Mouse (Mus musculus) heart, adult 2 months (tissue): ENCODE measurements around the gene Emc10. TPM values are rescaled to one million over a fixed set of nuclear protein-coding genes. Genes with fewer than 3 reads are reported as not detected.

ENCODE experiments used
- DNase-seq, 2 experiments: peaks; one replicate each; pipeline ENCODE4 v3.0.0; 2021
- H3K27ac ChIP-seq: fragments of 200-600 bp; 2 replicates; pipeline ENCODE4 v1.8.1; 2022
- H3K27me3 ChIP-seq: fragments of 200-500 bp; 2 replicates; pipeline ENCODE4 v1.6.1; 2012; ENCODE audit warnings: mild to moderate bottlenecking, low read length, inconsistent platforms, mixed read lengths; ENCODE audit not compliant: control insufficient read depth, insufficient read depth
- H3K36me3 ChIP-seq: fragments of 200-500 bp; 2 replicates; pipeline ENCODE4 v1.6.1; 2012; ENCODE audit warnings: low read length, inconsistent platforms; ENCODE audit not compliant: control insufficient read depth, insufficient read depth
- H3K4me1 ChIP-seq: fragments of 200-500 bp; 2 replicates; pipeline ENCODE4 v1.6.1; 2011; ENCODE audit warnings: low read length; ENCODE audit not compliant: control insufficient read depth, insufficient read depth
- H3K4me3 ChIP-seq: fragments of 200-600 bp; 2 replicates; pipeline ENCODE4 v1.8.1; 2022
- H3K79me2 ChIP-seq: fragments of 200-500 bp; replicated peaks from 2 replicates; pipeline ENCODE4 v1.6.1; 2012; ENCODE audit warnings: mild to moderate bottlenecking, inconsistent platforms, low read length, moderate library complexity, mixed read lengths; ENCODE audit not compliant: control insufficient read depth, insufficient read depth
- H3K9ac ChIP-seq: fragments of 200-500 bp; 2 replicates; pipeline ENCODE4 v1.6.1; 2012; ENCODE audit warnings: low read depth, mild to moderate bottlenecking, control low read depth, inconsistent platforms, low read length, mixed read lengths
- CTCF ChIP-seq: fragments of 200-600 bp; IDR thresholded peaks from 2 replicates; pipeline ENCODE4 v1.8.1; 2022; ENCODE audit warnings: antibody characterized with exemption, mild to moderate bottlenecking, moderate library complexity
- EP300 ChIP-seq: fragments of 200-500 bp; IDR thresholded peaks from 2 replicates; pipeline ENCODE4 v1.6.1; 2011; ENCODE audit warnings: low read depth, low read length, control low read depth; ENCODE audit not compliant: insufficient read depth
- POLR2A ChIP-seq: fragments of 200-500 bp; IDR thresholded peaks from 2 replicates; pipeline ENCODE4 v1.6.1; 2011; ENCODE audit warnings: mild to moderate bottlenecking, low read depth, low read length, control low read depth; ENCODE audit not compliant: insufficient read depth
- WGBS: fragments of 180-500 bp; shearing (Covaris S2); methylation state at CpG from one replicate; pipeline ENCODE4 v1.1.7; 2018; 5-methylcytosine and 5-hydroxymethylcytosine counted together
- intact Hi-C: fragments of 180-260 bp; cut with DNase I; formaldehyde crosslinking; loops from one replicate; pipeline ENCODE4 v1.15.1; 2025
- polyA plus RNA-seq: library from polyadenylated mRNA; depleted of rRNA; stranded (reverse); fragments of >200 nt; gene quantifications from 2 replicates; pipeline ENCODE4 v1.2.3, GENCODE M21; 2012
- total RNA-seq, 2 experiments: library from RNA; stranded (reverse); gene quantifications; 2 replicates each; pipeline ENCODE4 v1.2.3; 2021

The Emc10 gene
- total and polyA plus RNA-seq, 3 experiments, result 86.1 to 180 (median 87.6) TPM

GRCm38 (mm10) chr7:44468644-44469285 is 27.6 kb downstream of the Emc10 start:
- Histone ChIP-seq H3K36me3 (no peaks in the 10 kb centered on the region), H3K9ac (peak overlapping the region; percentile 86), H3K27me3 (no peaks in the 10 kb centered on the region), H3K4me3 (peak overlapping the region; percentile 74), H3K4me1 (peaks cover 6% of the 10 kb centered on the region), H3K79me2 (no peaks in the 10 kb centered on the region), H3K27ac (peak overlapping the region; percentile 92)
- 41% methylated on average over 15 of the region's 15 CpGs for WGBS
- TF ChIP-seq POLR2A, result no peak
- DNase-seq, result peak in 1 of 2 experiments; percentile 40
- intact Hi-C loops, result loop anchor here (1.0 to 5.0 kb wide), 3 partner anchors 28 to 221 kb away; partner anchors contain the start of genes 1700028J19Rik, 2410002F23Rik, Clec11a and Emc10

- intact Hi-C loops, result loop anchor here (1.0 to 5.0 kb wide), 4 partner anchors 28 to 221 kb away; partner anchors contain the start of genes 1700028J19Rik, 2410002F23Rik, Clec11a and Emc10
- H3K79me2 ChIP-seq, result no peaks in the 10 kb centered on the region
- TF ChIP-seq POLR2A (peak; percentile 89), EP300 (0 out of 2 replicates have a peak, but pooled peaks have one; percentile 12), CTCF (peak; percentile 14; the same call in 1 of the 2 replicates)
- under 1% methylated on average over 42 of the region's 42 CpGs for WGBS
- H3K36me3 ChIP-seq, result no peaks in the 10 kb centered on the region
- H3K27me3 ChIP-seq, result no peaks in the 10 kb centered on the region
- peak; percentile 91 to 97 for DNase-seq
- peak within 1 kb of the TSS; percentile 86 for H3K9ac ChIP-seq
- peak within 1 kb of the TSS; percentile 92 for H3K27ac ChIP-seq
- H3K4me3 ChIP-seq, result peak within 1 kb of the TSS; percentile 74
- peaks cover 6% of the 10 kb centered on the region for H3K4me1 ChIP-seq
Observed at GRCm38 (mm10) chr7:44467811-44468411, 28.4 kb downstream of the Emc10 start, which contains the start of gene Josd2. TSS of gene Josd2 (plus strand) at chr7:44467980.

DNA sequence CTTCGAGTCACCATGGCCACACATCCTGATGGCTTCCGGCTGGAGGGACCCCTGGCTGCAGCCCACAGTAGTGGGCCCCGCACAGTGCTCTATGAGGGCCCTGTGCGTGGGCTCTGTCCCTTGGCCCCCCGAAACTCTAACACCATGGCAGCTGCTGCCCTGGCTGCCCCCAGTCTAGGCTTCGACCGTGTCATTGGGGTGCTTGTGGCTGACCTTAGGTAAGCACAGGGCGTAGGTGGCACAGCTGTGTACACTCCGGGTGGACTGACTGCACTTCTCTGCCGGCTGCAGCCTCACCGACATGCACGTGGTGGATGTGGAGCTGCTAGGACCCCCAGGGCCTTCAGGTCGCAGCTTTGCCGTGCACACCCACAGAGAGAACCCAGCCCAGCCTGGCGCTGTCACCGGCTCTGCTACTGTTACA is 29.4 kb downstream of the Emc10 start:
- Histone ChIP-seq H3K36me3 (no peaks in the 10 kb centered on the region), H3K27ac (peak overlapping the region; percentile 29; the same call in 1 of the 2 replicates), H3K27me3 (peaks cover 3% of the 10 kb centered on the region; the same call in 1 of the 2 replicates), H3K4me3 (no peak overlapping the region), H3K9ac (no peak overlapping the region), H3K79me2 (no peaks in the 10 kb centered on the region), H3K4me1 (peaks cover 6% of the 10 kb centered on the region)
- TF ChIP-seq EP300 (no peak), CTCF (no peak), POLR2A (no peak)
- 84% methylated on average over 16 of the region's 16 CpGs for WGBS
- DNase-seq, result peak in 1 of 2 experiments; percentile 29
- intact Hi-C loops, result loop anchor here (2.0 to 5.0 kb wide), 3 partner anchors 92 to 220 kb away; partner anchors contain the start of genes 1700028J19Rik, 2410002F23Rik and Clec11a

DNA sequence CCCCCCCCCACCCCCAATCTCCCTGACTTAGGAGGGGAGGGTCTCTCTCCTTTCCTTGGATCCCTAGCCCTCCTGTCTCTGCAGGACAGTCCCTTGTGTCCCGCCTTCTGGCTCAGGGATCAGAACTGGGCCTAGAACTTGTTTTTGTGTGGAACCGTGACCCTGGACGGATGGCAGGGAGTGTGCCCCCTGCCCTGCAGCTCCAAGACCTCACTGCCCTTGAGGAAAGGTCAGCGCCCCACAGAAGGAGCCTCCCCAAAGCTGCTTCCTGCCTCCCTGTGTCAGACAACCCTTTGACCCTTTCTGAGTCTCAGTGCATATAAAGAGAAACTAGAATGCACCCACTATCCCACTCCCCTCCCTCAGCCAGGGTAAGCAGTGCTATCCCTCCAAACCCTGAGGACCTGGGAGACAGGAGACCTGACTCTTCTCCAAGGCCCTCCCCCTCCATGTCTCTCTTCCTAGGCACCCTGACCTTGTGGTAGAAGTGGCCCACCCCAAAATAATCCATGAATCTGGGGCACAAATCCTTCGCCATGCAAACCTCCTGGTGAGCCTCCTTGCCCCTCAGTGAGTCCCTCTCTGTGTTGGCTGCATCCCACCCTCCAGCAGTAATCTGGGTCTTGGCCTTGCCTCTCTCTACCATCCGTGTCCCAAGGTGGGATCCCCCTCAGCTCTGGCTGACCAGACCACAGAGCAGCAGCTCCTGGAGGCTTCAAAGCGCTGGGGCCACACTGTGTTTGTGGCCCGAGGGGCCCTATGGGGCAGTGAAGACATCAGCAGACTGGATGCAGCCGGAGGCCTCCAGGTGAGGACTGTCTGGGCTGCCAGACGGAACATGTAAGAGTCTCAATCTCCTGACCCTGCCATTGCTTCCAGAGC is 30.1 kb downstream of the Emc10 start:
- Histone ChIP-seq H3K79me2 (no peaks in the 10 kb centered on the region), H3K4me3 (no peak overlapping the region), H3K27me3 (peaks cover 3% of the 10 kb centered on the region; the same call in 1 of the 2 replicates), H3K36me3 (no peaks in the 10 kb centered on the region), H3K9ac (no peak overlapping the region), H3K4me1 (peaks cover 6% of the 10 kb centered on the region), H3K27ac (no peak overlapping the region)
- TF ChIP-seq EP300 (no peak), POLR2A (no peak), CTCF (no peak)
- WGBS, result 82% methylated on average over 10 of the region's 10 CpGs
- DNase-seq, result no peak
- intact Hi-C loops, result loop anchor here (2.0 to 5.0 kb wide), 3 partner anchors 91 to 219 kb away; partner anchors contain the start of genes 1700028J19Rik, 2410002F23Rik and Clec11a

- H3K9ac ChIP-seq, result no peak within 1 kb of the TSS
- no peak for TF ChIP-seq CTCF
- TF ChIP-seq POLR2A, result no peak
- no peak for TF ChIP-seq EP300
- intact Hi-C loops, result loop anchor here (5.0 kb wide), 2 partner anchors 158 to 218 kb away; partner anchors contain the start of genes 1700028J19Rik, 2410002F23Rik and Clec11a
- no peak for DNase-seq
- no peak within 1 kb of the TSS for H3K27ac ChIP-seq
- no peaks in the 10 kb centered on the region for H3K79me2 ChIP-seq
- H3K27me3 ChIP-seq, result peaks cover 3% of the 10 kb centered on the region; the same call in 1 of the 2 replicates
- no peak within 1 kb of the TSS for H3K4me3 ChIP-seq
- peaks cover 5% of the 10 kb centered on the region for H3K4me1 ChIP-seq
- no peaks in the 10 kb centered on the region for H3K36me3 ChIP-seq
- whole genome bisulfite sequencing, result 82% methylated on average over 2 of the region's 2 CpGs
Observed at GRCm38 (mm10) chr7:44465111-44465510, 31.2 kb downstream of the Emc10 start, which contains the start of gene Aspdh. TSS of gene Aspdh (plus strand) at chr7:44465391.
